Mouse (Mus musculus) megakaryocyte, embryonic 14.5 days (primary cell): ENCODE measurements around the gene Intu.

Source experiments
- FLI1 ChIP-seq: IDR thresholded peaks from 2 replicates; pipeline ENCODE4 v1.6.1; 2012; ENCODE audit warnings: low read length, inconsistent platforms, mixed read lengths
- GATA1 ChIP-seq: IDR thresholded peaks from 3 replicates; pipeline ENCODE4 v1.6.1; 2012; ENCODE audit warnings: mixed read lengths, low read length, inconsistent platforms, borderline replicate concordance

GRCm38 (mm10) chr3:40546621-40547020 is 15.5 kb downstream of the Intu start:
- TF ChIP-seq GATA1: no peak
- no peak for TF ChIP-seq FLI1
